Mouse (Mus musculus) MEL (cell line): ENCODE results near the gene Slc4a4.

Source experiments
- CTCF ChIP-seq, 3 experiments: IDR thresholded peaks in 2 of 3; conservative IDR thresholded peaks in 1 of 3; 2 replicates each; pipeline ENCODE4 v1.5.1; 2011 to 2012; ENCODE audit warnings: low read length in 3 of 3, low read depth in 2 of 3, mild to moderate bottlenecking in 2 of 3, improper control_type of control experiment in 1 of 3, inconsistent platforms in 1 of 3, mixed read lengths in 1 of 3, moderate library complexity in 1 of 3; ENCODE audit not compliant: control insufficient read depth in 1 of 3, insufficient read depth in 1 of 3, poor library complexity in 1 of 3, severe bottlenecking in 1 of 3
- GATA1 ChIP-seq: IDR thresholded peaks from 2 replicates; pipeline ENCODE4 v1.6.1; 2011; ENCODE audit warnings: low read depth, low read length, improper control_type of control experiment
- MYC ChIP-seq: IDR thresholded peaks from 2 replicates; pipeline ENCODE4 v1.6.1; 2011; ENCODE audit warnings: low read depth, mild to moderate bottlenecking, low read length, improper control_type of control experiment, moderate library complexity
- POLR2A ChIP-seq, 2 experiments: IDR thresholded peaks; 2 replicates each; pipeline ENCODE4 v1.6.1; 2011 to 2012; ENCODE audit warnings: low read length in 2 of 2, mild to moderate bottlenecking in 2 of 2, control low read depth in 1 of 2, improper control_type of control experiment in 1 of 2, low read depth in 1 of 2, moderate library complexity in 1 of 2; ENCODE audit not compliant: control insufficient read depth in 1 of 2, insufficient read depth in 1 of 2, poor library complexity in 1 of 2
- USF1 ChIP-seq: IDR thresholded peaks from 2 replicates; pipeline ENCODE4 v1.6.1; 2014; ENCODE audit warnings: low read depth, mild to moderate bottlenecking, inconsistent platforms, low read length, improper control_type of control experiment, moderate library complexity
- ZC3H11A ChIP-seq: IDR thresholded peaks from 2 replicates; pipeline ENCODE4 v1.6.1; 2012; ENCODE audit warnings: low read depth, mild to moderate bottlenecking, inconsistent platforms, low read length, improper control_type of control experiment

DNA sequence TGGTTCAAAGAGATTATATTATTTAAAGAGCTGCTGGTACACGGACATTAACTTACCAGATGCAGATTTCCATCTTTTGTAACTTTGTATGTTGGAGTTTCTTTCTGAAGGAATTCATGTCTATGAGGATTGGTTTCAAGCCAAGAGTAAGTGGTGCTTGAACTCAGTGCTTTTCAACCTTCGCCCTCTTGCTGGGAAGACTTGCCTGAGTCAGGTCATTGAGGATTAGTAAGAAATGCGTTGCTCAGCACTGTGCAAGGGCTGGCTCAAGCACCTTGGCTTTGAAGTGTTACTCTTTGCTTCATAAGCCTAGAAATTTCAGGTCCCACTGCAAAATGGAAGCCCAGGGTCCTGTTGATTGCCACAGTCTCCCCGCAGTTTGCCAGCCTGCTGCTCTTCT is 196.9 kb downstream of the Slc4a4 start:
- no peak for TF ChIP-seq USF1
- no peak for TF ChIP-seq MYC
- TF ChIP-seq ZC3H11A = no peak
- no peak for TF ChIP-seq POLR2A (IDR thresholded peaks at IDR 0.05; ENCODE audit: control insufficient read depth in 1 of 2, insufficient read depth in 1 of 2, low read depth in 1 of 2, low read length in 2 of 2, poor library complexity in 1 of 2)
- TF ChIP-seq GATA1 = no peak
- no peak for TF ChIP-seq CTCF (IDR thresholded peaks at IDR 0.05 in 2 of 3, conservative IDR thresholded peaks at IDR 0.05 in 1 of 3; ENCODE audit: control insufficient read depth in 1 of 3, insufficient read depth in 1 of 3, low read depth in 2 of 3, low read length in 3 of 3, poor library complexity in 1 of 3, severe bottlenecking in 1 of 3)
